Mouse (Mus musculus): ENCODE measurements around the gene Reck.

Gene Reck

GRCm38 (mm10) chr4:43875160-43875918, at the start of gene Reck:
TSS of gene Reck (plus strand) at chr4:43875530.
- DNase-seq (ENCODE audit: low spot score): peak; percentile 98

DNA sequence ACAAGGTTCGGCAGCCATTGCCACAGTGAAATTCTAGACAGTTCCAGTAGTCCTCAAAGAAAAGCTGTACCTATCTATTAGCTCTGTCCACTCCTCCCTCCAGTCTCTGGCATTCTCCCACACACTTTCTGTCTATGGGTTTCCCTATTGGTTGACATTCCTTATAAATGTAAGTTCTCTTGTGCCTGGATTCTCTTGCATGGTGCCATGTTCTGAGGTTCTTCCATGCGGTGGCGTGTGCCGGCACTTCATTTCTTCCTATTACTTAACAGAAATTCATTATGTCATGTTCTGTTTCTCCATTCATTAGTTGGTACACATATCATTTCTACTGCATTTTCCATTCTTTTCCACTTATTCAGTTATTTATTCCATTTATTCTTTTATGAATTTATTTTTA, 46.5 kb upstream of the Reck start:
- DNase-seq (ENCODE audit: low spot score): no peak

DNA sequence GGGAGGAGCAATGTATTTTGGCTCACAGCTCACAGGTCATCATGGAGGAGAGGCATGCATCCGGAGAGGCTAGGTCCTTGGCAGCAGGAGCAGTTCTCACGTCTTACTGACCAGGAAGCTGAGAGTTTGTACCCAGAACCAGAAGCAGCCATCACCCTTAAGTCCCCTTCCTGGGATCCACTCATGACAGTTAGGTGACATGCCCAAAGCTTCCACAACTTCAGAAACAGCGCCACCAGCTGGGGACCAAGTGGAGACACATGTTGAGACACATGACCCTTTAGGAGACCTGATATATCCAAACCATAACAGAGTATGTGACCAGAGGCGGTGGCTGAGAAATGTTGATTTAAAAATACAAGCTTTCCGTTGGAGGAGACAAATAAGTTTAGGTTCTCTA, 43.3 kb upstream of the Reck start:
- no peak for DNase-seq (ENCODE audit: low spot score)

DNA sequence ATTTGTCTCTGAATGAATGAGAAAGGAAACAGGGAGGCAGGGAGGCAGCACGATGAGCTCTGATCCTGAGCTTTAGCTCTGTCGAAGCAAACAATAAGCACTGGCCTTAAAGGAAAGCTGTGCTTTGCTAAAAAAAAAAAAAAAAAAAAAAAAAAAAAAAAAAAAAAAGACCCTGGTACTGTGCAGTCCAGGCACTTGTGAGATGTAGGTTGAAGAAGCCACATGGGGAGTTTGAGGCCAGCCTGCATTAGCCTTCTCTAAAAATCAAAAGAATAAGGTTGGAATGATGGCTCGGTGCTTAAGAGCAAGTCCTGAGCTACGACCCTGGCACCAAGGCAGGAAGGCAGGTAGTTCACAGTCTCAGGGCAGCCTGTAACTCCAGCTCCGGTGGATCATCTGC, 41.6 kb upstream of the Reck start:
- DNase-seq (ENCODE audit: low spot score): no peak

DNA sequence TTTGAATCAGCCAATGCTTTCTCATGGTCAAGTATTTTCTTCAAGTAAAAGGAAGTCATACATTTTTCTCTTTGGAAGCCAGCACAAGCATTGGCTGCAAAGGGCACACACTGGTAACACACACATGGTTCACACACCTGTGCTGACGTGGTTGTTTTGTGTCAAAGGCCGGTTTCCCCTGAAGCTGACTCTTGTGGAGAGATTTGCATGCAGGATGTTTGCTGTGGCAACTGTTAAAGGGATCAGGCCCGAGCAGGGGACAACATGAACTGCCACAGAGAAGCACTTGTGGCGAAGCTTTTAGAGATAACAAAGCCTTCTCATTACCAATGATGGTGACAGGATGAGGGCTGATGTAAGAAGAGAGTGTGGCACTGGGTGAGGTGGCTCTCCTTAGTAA, 40.6 kb upstream of the Reck start:
- no peak for DNase-seq (ENCODE audit: low spot score)

GRCm38 (mm10) chr4:43838326-43838725, 37.0 kb upstream of the Reck start:
- DNase-seq (ENCODE audit: low spot score): no peak

DNA sequence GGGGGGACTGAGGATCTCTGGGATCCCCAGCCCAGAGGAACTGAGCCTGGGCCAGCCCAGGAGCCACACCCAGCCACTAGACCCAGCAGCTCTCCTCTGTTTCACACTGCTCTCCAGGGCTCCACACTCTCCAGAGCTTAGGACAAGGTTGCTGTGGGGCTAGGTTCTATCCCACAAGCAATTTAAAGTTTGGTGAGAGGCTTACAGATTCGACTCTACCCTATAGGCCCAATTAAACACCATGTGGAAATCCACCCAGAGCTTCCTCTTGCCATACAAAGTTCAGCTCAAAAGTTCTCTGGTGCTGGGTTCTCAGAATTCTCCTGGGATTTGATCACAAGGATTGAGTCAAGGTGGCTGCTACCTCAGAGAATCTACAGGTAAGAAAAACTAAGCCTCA, 35.2 kb upstream of the Reck start, which contains the start of gene Olfr157:
Gene Olfr157 (minus strand): TSS at position 101 of the 400 bp plus-strand sequence.
- DNase-seq (ENCODE audit: low spot score): no peak

GRCm38 (mm10) chr4:43851265-43851664, 24.1 kb upstream of the Reck start, which contains the start of gene Olfr155:
TSS of gene Olfr155 (plus strand) at chr4:43851565.
- DNase-seq (ENCODE audit: low spot score): no peak

DNA sequence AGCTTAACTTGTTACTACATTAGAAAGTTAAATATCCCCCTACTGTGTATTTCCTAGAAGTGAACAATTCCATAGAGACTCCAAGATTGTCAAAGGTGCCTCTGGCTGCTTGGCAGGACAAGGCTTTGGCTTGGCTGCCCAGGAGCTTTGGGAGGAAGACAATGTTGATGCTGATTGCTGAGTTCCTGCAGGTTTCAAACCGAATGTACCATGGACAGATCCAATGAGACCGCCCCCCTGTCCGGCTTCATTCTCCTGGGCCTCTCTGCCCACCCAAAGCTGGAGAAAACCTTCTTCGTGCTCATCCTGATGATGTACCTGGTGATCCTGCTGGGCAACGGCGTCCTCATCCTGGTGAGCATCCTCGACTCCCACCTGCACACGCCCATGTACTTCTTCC, 21.2 kb upstream of the Reck start:
- DNase-seq (ENCODE audit: low spot score): no peak

DNA sequence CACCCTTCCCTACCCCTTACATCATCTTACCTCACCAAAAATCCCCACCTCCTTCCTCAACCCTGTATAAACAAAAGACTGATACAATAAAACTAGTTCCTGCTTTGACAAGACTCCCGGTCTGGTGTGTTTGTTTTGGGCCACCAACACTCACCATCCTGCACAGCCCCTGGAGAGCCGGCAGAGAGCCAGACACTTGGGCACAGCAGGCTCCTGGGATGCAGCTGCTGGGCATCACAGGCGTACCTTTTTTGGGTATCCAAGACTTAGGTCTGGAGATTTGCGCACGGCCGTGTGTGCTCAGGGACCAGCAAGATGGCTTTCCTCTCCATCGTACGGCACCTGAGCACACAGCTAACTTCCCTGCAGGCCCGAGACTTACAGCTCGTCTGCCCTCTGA, 15.4 kb upstream of the Reck start:
- no peak for DNase-seq (ENCODE audit: low spot score)

- peak; percentile 85 for DNase-seq (ENCODE audit: low spot score)
These were observed 14.4 kb upstream of the Reck start for GRCm38 (mm10) chr4:43860744-43861519.

- no peak for DNase-seq (ENCODE audit: low spot score)
These were observed 12.0 kb upstream of the Reck start for GRCm38 (mm10) chr4:43863298-43863697.

- DNase-seq (ENCODE audit: low spot score): no peak
These were observed 5.5 kb upstream of the Reck start for GRCm38 (mm10) chr4:43869821-43870220.

GRCm38 (mm10) chr4:43874501-43874900, 829 bp upstream of the Reck start:
- peak; percentile 21 for DNase-seq (ENCODE audit: low spot score)

GRCm38 (mm10) chr4:43875919-43876411, 635 bp downstream of the Reck start:
- DNase-seq (ENCODE audit: low spot score): peak; percentile 63

GRCm38 (mm10) chr4:43877230-43877629, 1.9 kb downstream of the Reck start:
- no peak for DNase-seq (ENCODE audit: low spot score)

GRCm38 (mm10) chr4:43878121-43878776, 2.9 kb downstream of the Reck start:
- no peak for DNase-seq (ENCODE audit: low spot score)

DNA sequence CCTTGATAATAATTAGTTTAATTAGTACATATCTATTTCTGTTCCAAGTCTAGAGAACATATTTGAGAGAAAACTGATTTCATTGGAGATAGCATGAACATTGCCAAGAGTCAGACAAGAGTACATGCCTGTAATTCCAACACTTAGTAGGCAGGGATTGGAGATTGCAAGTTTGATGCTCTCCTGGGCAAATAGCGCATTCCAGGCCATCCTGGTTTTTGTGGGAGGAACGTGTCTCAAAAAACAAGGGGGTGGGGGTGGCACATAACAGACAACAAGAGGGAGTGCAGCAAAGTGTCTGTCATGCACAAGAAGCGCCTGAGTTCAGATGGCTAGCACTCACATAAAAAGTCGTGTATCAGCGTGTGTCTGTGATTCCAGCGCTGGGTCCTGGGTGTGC, 4.2 kb downstream of the Reck start:
- DNase-seq (ENCODE audit: low spot score): no peak

- DNase-seq (ENCODE audit: low spot score): peak; percentile 57
These were observed 8.9 kb downstream of the Reck start for GRCm38 (mm10) chr4:43884196-43884595.

DNA sequence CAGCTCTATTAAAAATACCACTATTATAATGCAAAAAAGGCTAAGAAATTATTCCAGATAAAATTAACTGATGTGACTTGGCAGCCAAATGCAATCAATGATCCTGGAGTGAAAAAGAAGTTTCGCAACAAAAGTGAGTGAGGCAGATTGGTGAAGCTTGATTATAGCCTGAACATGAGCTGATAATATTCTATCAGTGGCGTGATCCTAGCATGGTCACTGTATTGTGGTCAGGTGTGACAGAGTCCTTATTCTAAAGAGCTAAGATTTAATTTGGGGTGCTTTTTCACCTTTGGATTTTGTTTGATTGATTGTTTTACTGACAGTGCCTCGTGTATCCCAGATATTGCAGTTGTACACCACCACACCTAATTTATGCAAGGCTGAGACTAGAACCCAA, 15.9 kb downstream of the Reck start:
- DNase-seq (ENCODE audit: low spot score): no peak

DNA sequence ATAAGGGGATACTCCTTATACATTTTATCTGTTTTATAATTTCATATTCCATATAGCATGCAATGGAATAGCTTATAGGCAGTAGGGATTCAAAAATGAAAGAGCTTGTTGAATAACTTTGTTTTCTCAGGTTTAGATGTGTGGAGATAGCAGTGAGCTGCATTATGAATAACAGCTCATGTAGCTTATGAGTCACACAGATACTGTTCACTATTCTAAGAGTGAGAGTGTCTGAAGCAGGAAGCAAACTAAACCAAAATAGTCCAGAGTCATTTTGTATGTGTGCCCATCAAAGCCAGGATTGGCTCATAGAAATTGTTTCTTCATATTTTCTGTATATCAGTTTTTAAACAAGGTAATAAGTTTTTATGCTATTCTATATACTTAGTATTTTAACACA, 21.9 kb downstream of the Reck start:
- DNase-seq (ENCODE audit: low spot score): no peak

- DNase-seq (ENCODE audit: low spot score): no peak
These were observed 23.9 kb downstream of the Reck start for GRCm38 (mm10) chr4:43899197-43899596.

- no peak for DNase-seq (ENCODE audit: low spot score)
These were observed 28.4 kb downstream of the Reck start for GRCm38 (mm10) chr4:43903690-43904089.

Data from embryo, embryonic 10.5 days (tissue).